Mouse (Mus musculus) liver, embryonic 12.5 days (tissue): ENCODE data around the gene Gpld1. TPM values are rescaled to one million over a fixed set of nuclear protein-coding genes. Genes with fewer than 3 reads are reported as not detected.
A peak's percentile ranks its signal among the peaks of the same experiment; 100 is the strongest.
"Not testable (repeated sequence)": the region's sequence is repeated elsewhere in the genome, so short reads cannot be mapped to it uniquely, and the experiment has no call there.

Source experiments
- ATAC-seq: fragments of 200-750 bp; cut with Nextera tagmentation; 2 replicates; pipeline ENCODE4 v1.8.0; 2017; ENCODE audit warnings: moderate number of reproducible peaks, mild to moderate bottlenecking, moderate library complexity
- H3K27ac ChIP-seq: fragments of 300-500 bp; sonication (generic); 2 replicates; pipeline ENCODE4 v1.5.1; 2016; ENCODE audit warnings: mild to moderate bottlenecking
- H3K27me3 ChIP-seq: fragments of 300-500 bp; sonication (generic); replicated peaks from 2 replicates; pipeline ENCODE4 v1.6.1; 2016; ENCODE audit warnings: mild to moderate bottlenecking, moderate library complexity
- H3K36me3 ChIP-seq: fragments of 300-500 bp; sonication (generic); 2 replicates; pipeline ENCODE4 v1.6.1; 2016; ENCODE audit warnings: mild to moderate bottlenecking, moderate library complexity
- H3K4me1 ChIP-seq: fragments of 300-500 bp; sonication (generic); 2 replicates; pipeline ENCODE4 v1.6.1; 2016
- H3K4me2 ChIP-seq: fragments of 300-500 bp; sonication (generic); 2 replicates; pipeline ENCODE4 v1.6.1; 2016; ENCODE audit warnings: mild to moderate bottlenecking, moderate library complexity
- H3K4me3 ChIP-seq: fragments of 300-500 bp; sonication (generic); 2 replicates; pipeline ENCODE4 v1.5.1; 2016; ENCODE audit warnings: mild to moderate bottlenecking, moderate library complexity
- H3K9ac ChIP-seq: fragments of 300-500 bp; sonication (generic); 2 replicates; pipeline ENCODE4 v1.6.1; 2016; ENCODE audit warnings: mild to moderate bottlenecking, moderate library complexity
- H3K9me3 ChIP-seq: fragments of 300-500 bp; sonication (generic); replicated peaks from 2 replicates; pipeline ENCODE4 v1.6.1; 2016; ENCODE audit warnings: mild to moderate bottlenecking, moderate library complexity
- WGBS: fragments of 180-500 bp; shearing (Covaris S2); methylation state at CpG from one replicate; pipeline ENCODE4 v1.1.7; 2016; ENCODE audit not compliant: insufficient replicate concordance; 5-methylcytosine and 5-hydroxymethylcytosine counted together
- polyA plus RNA-seq: library from polyadenylated mRNA; unstranded; fragments of >200 nt; fragmentation: Nextera tagmentation; extraction: Ambion mirVana; gene quantifications from 2 replicates; pipeline ENCODE4 v1.2.1, GENCODE M21; 2016

The Gpld1 gene
- polyA plus RNA-seq, 1 experiment from 2014 or later, result 1.8 TPM

DNA sequence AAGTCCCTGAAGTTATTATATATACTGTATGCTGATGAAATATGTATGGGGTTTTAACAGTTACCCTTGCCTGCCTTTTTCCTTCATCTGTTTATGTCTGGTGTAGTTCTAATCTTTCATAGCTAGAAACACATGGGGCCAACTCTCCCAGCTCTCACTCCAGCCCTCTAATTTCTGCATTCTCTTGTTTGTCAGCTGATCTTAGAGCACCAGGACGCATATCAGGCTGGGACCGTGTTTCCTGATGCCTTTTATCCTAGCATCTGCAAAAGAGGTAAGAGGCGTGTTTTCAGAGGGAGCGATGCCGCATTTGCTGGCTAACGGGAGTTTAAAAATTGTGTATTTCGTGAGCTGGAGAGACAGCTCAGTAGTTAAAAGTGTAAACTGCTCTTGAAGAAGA lies 9.7 kb downstream of the Gpld1 start:
- H3K4me3 ChIP-seq, result no peak overlapping the region
- H3K4me2 ChIP-seq, result no peak overlapping the region
- peaks cover 4% of the 10 kb centered on the region; the same call in 1 of the 2 replicates for H3K4me1 ChIP-seq
- peaks cover 15% of the 10 kb centered on the region for H3K27me3 ChIP-seq
- H3K9ac ChIP-seq, result no peak overlapping the region
- H3K27ac ChIP-seq, result no peak overlapping the region
- no peaks in the 10 kb centered on the region for H3K9me3 ChIP-seq
- 41% methylated on average over 7 of the region's 7 CpGs for WGBS
- H3K36me3 ChIP-seq, result no peaks in the 10 kb centered on the region
- ATAC-seq, result 0 out of 2 replicates have a peak, but pooled peaks have one; percentile 21

DNA sequence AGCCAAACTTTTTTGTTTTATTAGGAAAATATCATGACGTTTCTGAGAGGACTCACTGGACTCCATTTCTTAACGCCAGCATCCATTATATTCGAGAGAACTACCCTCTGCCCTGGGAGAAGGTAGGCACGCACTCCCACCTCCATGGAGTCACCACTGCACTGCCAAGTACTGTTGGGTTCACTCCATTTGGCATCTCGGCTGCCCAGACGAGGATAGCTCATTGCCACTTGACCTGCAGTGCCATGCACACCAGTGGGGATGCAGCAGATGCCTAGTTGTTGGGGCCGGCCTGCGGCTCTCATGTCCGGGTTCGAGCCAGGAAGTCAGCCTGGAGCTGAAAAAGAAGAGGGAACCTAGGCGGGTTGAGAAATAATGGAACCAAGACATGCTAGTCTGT lies 12.1 kb downstream of the Gpld1 start:
- no peak overlapping the region for H3K27ac ChIP-seq
- WGBS, result 29% methylated on average over 11 of the region's 11 CpGs
- no peak for ATAC-seq
- H3K4me2 ChIP-seq, result no peak overlapping the region
- H3K27me3 ChIP-seq, result peaks cover 15% of the 10 kb centered on the region
- H3K36me3 ChIP-seq, result no peaks in the 10 kb centered on the region
- no peak overlapping the region for H3K4me3 ChIP-seq
- no peak overlapping the region for H3K9ac ChIP-seq
- H3K4me1 ChIP-seq, result peaks cover 4% of the 10 kb centered on the region; the same call in 1 of the 2 replicates
- H3K9me3 ChIP-seq, result no peaks in the 10 kb centered on the region

DNA sequence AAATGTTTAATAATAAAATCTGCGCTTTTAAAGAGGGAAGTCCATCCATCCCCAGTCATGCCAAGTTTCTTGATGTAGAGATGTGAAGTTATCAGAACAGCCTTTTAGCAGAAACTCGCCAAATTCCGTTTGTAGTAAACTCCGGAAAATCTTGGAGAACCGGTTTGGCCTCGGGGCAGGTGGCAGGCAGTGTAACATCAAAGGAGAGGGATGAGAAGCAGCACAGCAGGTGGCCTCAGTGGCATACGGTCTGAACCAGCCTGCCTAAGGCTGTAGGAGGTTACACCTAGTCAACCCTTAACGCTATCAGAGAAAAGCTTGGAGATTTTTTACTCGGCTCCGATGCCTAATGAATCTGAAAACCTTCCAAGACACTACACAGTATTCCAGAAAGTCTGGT lies 12.5 kb downstream of the Gpld1 start:
- Histone ChIP-seq H3K9ac (no peak overlapping the region), H3K4me2 (no peak overlapping the region), H3K9me3 (no peaks in the 10 kb centered on the region), H3K27ac (no peak overlapping the region), H3K4me1 (peaks cover 4% of the 10 kb centered on the region; the same call in 1 of the 2 replicates), H3K4me3 (no peak overlapping the region), H3K27me3 (peaks cover 15% of the 10 kb centered on the region), H3K36me3 (no peaks in the 10 kb centered on the region)
- ATAC-seq, result no peak
- WGBS, result 23% methylated on average over 10 of the region's 10 CpGs

DNA sequence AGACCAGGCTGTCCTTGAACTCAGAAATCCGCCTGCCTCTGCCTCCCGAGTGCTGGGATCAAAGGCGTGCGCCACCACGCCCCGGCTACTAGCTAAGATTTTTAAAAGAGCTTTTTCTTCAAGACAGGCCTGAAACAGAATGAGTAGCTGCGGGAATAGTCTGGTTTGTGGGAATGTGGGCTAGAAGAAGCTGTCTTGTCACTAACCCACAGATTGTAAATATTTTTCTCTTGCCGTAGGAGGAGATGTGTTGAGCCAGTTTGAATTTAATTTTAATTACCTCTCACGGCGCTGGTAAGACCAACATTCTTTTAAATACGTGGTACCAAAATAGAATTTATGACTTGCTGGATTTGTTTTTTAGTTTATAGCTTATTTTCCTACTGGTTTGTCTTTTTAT lies 15.7 kb downstream of the Gpld1 start:
- Histone ChIP-seq H3K9me3 (no peaks in the 10 kb centered on the region), H3K4me1 (no peaks in the 10 kb centered on the region), H3K27me3 (peaks cover 20% of the 10 kb centered on the region), H3K27ac (no peak overlapping the region), H3K36me3 (no peaks in the 10 kb centered on the region), H3K9ac (no peak overlapping the region), H3K4me3 (no peak overlapping the region), H3K4me2 (no peak overlapping the region)
- WGBS, result 80% methylated on average over 11 of the region's 11 CpGs
- no peak for ATAC-seq

GRCm38 (mm10) chr13:24960084-24960483 lies 17.1 kb downstream of the Gpld1 start:
- H3K27me3 ChIP-seq, result peaks cover 15% of the 10 kb centered on the region
- peaks cover 10% of the 10 kb centered on the region for H3K4me1 ChIP-seq
- no peak overlapping the region for H3K27ac ChIP-seq
- no peak overlapping the region for H3K4me2 ChIP-seq
- no peak overlapping the region for H3K9ac ChIP-seq
- no peak for ATAC-seq
- no peaks in the 10 kb centered on the region for H3K9me3 ChIP-seq
- no peaks in the 10 kb centered on the region for H3K36me3 ChIP-seq
- 43% methylated on average over 3 of the region's 3 CpGs for WGBS
- H3K4me3 ChIP-seq, result no peak overlapping the region

- 67% methylated on average over 8 of the region's 8 CpGs for WGBS
- Histone ChIP-seq H3K4me3 (no peak overlapping the region), H3K27me3 (peaks cover 5% of the 10 kb centered on the region; the same call in 1 of the 2 replicates), H3K27ac (no peak overlapping the region), H3K4me1 (peaks cover 19% of the 10 kb centered on the region), H3K36me3 (no peaks in the 10 kb centered on the region), H3K9me3 (no peaks in the 10 kb centered on the region), H3K9ac (no peak overlapping the region), H3K4me2 (no peak overlapping the region)
- no peak for ATAC-seq
These were observed 19.2 kb downstream of the Gpld1 start for GRCm38 (mm10) chr13:24962119-24962518.

DNA sequence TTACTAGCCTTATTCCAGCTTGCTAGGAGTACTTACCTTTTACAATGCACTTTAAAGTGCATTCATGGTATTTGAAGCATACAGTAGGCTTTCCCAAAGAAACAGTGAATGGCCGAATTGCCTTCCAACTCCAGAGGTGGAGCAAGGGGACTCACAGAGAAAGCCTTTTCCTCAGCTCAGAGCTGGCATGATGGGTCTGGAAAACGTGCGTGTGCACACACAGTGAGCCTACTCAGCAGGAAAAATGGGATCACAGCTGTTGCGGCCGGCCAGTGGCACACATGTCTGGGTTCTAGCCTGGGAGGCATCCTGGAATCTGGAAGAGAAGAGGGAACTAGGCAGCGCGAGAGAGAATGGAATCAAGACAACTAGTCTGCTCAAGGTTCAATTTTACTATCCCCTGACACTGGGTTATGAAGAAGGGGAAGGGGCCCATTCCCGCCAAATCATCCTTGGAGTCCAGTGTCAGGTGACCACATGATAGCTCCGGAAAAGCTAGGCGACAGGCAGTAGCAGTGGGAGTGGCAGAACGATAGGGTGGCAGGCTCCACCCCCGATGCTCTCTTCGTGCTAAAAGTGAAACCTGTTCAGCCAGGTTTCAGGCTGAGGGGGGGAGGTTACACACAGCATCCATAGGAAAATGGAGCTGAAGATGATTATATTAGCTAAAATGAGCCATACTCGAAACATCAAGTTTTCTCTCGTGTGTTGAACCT lies 22.3 kb downstream of the Gpld1 start:
- peaks cover 11% of the 10 kb centered on the region; the same call in 1 of the 2 replicates for H3K27me3 ChIP-seq
- H3K9ac ChIP-seq, result peak overlapping the region; percentile 42
- H3K4me1 ChIP-seq, result peaks cover 19% of the 10 kb centered on the region
- no peaks in the 10 kb centered on the region for H3K9me3 ChIP-seq
- WGBS, result 15% methylated on average over 15 of the region's 15 CpGs
- peak overlapping the region; percentile 73 for H3K4me2 ChIP-seq
- H3K36me3 ChIP-seq, result no peaks in the 10 kb centered on the region
- ATAC-seq, result no peak
- no peak overlapping the region for H3K27ac ChIP-seq
- peak overlapping the region; percentile 53 for H3K4me3 ChIP-seq

GRCm38 (mm10) chr13:24965846-24966201 lies 22.9 kb downstream of the Gpld1 start:
- peak overlapping the region; percentile 73 for H3K4me2 ChIP-seq
- peak overlapping the region; percentile 42; the same call in 1 of the 2 replicates for H3K9ac ChIP-seq
- peak overlapping the region; percentile 53 for H3K4me3 ChIP-seq
- ATAC-seq, result no peak
- WGBS, result 28% methylated on average over 5 of the region's 5 CpGs
- no peaks in the 10 kb centered on the region for H3K36me3 ChIP-seq
- peaks cover 11% of the 10 kb centered on the region; the same call in 1 of the 2 replicates for H3K27me3 ChIP-seq
- no peaks in the 10 kb centered on the region for H3K9me3 ChIP-seq
- H3K27ac ChIP-seq, result no peak overlapping the region
- peaks cover 19% of the 10 kb centered on the region for H3K4me1 ChIP-seq

DNA sequence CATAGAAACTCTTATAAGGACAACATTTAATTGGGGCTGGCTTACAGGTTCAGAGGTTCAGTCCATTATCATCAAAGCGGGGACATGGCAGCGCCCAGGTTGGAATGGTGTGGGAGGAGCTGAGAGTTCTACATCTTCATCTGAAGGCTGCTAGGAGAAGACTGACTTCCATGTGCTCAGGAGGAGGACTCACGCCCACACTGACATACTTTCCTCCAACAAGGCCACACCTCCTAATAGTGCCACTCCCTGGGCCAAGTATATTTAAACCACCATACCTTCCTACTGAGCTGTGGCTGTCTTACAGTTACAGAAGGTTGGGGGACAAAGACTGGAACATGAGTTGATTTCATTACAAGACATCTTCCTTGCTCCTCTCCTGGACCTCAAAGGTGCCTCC lies 28.8 kb downstream of the Gpld1 start:
- H3K36me3 ChIP-seq, H3K9ac ChIP-seq, H3K4me1 ChIP-seq, H3K9me3 ChIP-seq, H3K4me3 ChIP-seq, H3K4me2 ChIP-seq, H3K27ac ChIP-seq, ATAC-seq, H3K27me3 ChIP-seq: not testable (repeated sequence)
- 56% methylated on average over 3 of the region's 3 CpGs for WGBS

- Histone ChIP-seq H3K36me3 (no peaks in the 10 kb centered on the region), H3K4me1 (no peaks in the 10 kb centered on the region), H3K9me3 (no peaks in the 10 kb centered on the region), H3K27me3 (no peaks in the 10 kb centered on the region), H3K9ac (no peak overlapping the region), H3K27ac (no peak overlapping the region), H3K4me3 (no peak overlapping the region), H3K4me2 (no peak overlapping the region)
- 63% methylated on average over 4 of the region's 4 CpGs for WGBS
- no peak for ATAC-seq
These were observed 33.4 kb downstream of the Gpld1 start for GRCm38 (mm10) chr13:24976384-24976783.

DNA sequence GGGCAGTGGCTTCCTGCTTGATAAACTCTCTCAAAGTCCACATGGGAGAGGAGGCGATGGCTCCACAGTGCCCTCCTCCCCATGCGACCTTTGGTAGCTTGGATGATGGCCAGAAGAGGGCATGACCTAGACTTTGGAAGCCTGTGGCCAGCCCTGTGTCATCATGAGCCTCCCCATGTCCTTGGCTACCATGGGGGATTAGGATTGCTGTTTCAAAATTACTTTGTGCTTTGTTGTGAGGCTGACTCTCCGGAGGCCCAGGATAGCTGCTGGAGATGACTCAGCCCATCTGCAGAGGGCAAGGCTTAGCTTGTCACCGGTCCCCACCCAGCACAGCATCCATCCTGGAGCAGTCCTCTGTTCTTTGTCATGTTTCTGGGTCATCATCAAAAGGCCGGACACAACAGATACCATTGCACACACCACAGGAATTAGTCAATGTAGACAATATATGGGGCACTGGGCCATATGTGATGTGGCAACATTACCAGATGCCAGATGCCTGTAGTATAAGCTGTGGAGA lies 34.9 kb downstream of the Gpld1 start:
- H3K27me3 ChIP-seq, result no peaks in the 10 kb centered on the region
- 68% methylated on average over 5 of the region's 5 CpGs for WGBS
- H3K9ac ChIP-seq, result no peak overlapping the region
- no peaks in the 10 kb centered on the region for H3K4me1 ChIP-seq
- peak; percentile 72 for ATAC-seq
- H3K36me3 ChIP-seq, result no peaks in the 10 kb centered on the region
- H3K27ac ChIP-seq, result 0 out of 2 replicates have a peak overlapping the region, but pooled peaks have one; percentile 26
- no peak overlapping the region for H3K4me2 ChIP-seq
- H3K9me3 ChIP-seq, result no peaks in the 10 kb centered on the region
- H3K4me3 ChIP-seq, result no peak overlapping the region

DNA sequence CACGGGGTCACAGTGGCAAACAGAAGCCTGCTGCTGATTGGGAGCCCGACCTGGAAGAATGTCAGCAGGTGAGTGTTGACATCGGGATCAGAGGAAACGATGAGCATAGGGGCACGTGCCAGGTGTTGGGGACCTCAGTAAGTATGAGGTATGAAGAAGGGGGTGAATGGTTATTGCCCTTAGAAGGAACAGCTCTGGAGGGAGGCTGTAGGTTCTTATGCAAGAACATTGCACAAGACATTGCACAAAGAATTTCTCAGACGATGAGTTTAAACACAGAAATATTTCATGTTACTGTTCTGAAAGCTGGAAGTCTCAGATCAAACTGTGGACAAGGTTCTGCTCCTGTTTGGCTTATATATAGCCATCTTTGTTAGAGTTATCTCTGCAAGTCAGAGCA lies 38.1 kb downstream of the Gpld1 start:
- WGBS, result 63% methylated on average over 6 of the region's 6 CpGs
- Histone ChIP-seq H3K4me3 (no peak overlapping the region), H3K4me1 (no peaks in the 10 kb centered on the region), H3K9me3 (no peaks in the 10 kb centered on the region), H3K4me2 (no peak overlapping the region), H3K36me3 (no peaks in the 10 kb centered on the region), H3K9ac (no peak overlapping the region), H3K27ac (no peak overlapping the region), H3K27me3 (no peaks in the 10 kb centered on the region)
- ATAC-seq, result no peak
